ENCODE assay signal across 15 mouse cellular contexts in genomic region chr11:49983875-49984552, GRCm38 (mm10). TPM values are rescaled to one million over a fixed set of nuclear protein-coding genes. Genes with fewer than 3 reads are reported as not detected.
DNase-seq lines count a peak whose midpoint lies in the region; ATAC-seq and TF ChIP-seq lines count a peak whose summit lies in the region.
"Had no signal": no experiment of that assay in that cellular context is flagged by ENCODE, and none has a peak within 500 bp of the region (broad histone marks: within the 10 kb centered on the region; RNA-seq: fewer than 3 reads in every experiment).

No protein-coding gene starts in this region.

- H3K4me1 ChIP-seq in thymus, adult 2 months (replicated peaks; ENCODE audit: control insufficient read depth, insufficient read depth, low read length): peaks cover 35% of the 10 kb centered on the region
- H3K4me1 ChIP-seq in liver, embryonic 16.5 days (ENCODE audit: control insufficient read depth, low read depth, low read length): peaks cover 54% of the 10 kb centered on the region
- H3K4me1 ChIP-seq: embryonic facial prominence, embryonic 15.5 days; lung, embryonic 15.5 days; midbrain, embryonic 13.5 days had no signal

- WGBS in thymus, adult 2 months: 46% methylated on average over 4 of the region's 4 CpGs
- WGBS in liver, embryonic 16.5 days (ENCODE audit: insufficient replicate concordance): 47% methylated on average over 4 of the region's 4 CpGs

- no peak overlapping the region for H3K4me3 ChIP-seq in thymus, adult 2 months (ENCODE audit: control insufficient read depth, insufficient read depth, low read length)
- no peak overlapping the region for H3K4me3 ChIP-seq in liver, embryonic 16.5 days (ENCODE audit: low read depth, low read length)
- H3K4me3 ChIP-seq: embryonic facial prominence, embryonic 15.5 days; lung, embryonic 15.5 days; midbrain, embryonic 13.5 days had no signal

- peak overlapping the region; percentile 11; the same call in 1 of the 2 replicates for H3K9ac ChIP-seq in liver, embryonic 16.5 days (ENCODE audit: low read depth, low read length)
- H3K9ac ChIP-seq: embryonic facial prominence, embryonic 15.5 days; lung, embryonic 15.5 days; midbrain, embryonic 13.5 days had no signal

- H3K36me3 ChIP-seq in thymus, adult 2 months (ENCODE audit: control insufficient read depth, insufficient read depth, low read length): no peaks in the 10 kb centered on the region
- no peaks in the 10 kb centered on the region for H3K36me3 ChIP-seq in liver, embryonic 16.5 days (ENCODE audit: control insufficient read depth, insufficient read depth)
- H3K36me3 ChIP-seq: embryonic facial prominence, embryonic 15.5 days; lung, embryonic 15.5 days; midbrain, embryonic 13.5 days had no signal

- 0 out of 2 replicates have a peak overlapping the region, but pooled peaks have one; percentile 1 for H3K4me2 ChIP-seq in liver, embryonic 16.5 days (ENCODE audit: low read depth, low read length)
- H3K4me2 ChIP-seq: embryonic facial prominence, embryonic 15.5 days; lung, embryonic 15.5 days; midbrain, embryonic 13.5 days had no signal

- H3K9me3 ChIP-seq in liver, embryonic 16.5 days (replicated peaks; ENCODE audit: control insufficient read depth, low read length): no peaks in the 10 kb centered on the region
- H3K9me3 ChIP-seq: embryonic facial prominence, embryonic 15.5 days; lung, embryonic 15.5 days; midbrain, embryonic 13.5 days had no signal

- no peak for ATAC-seq in liver, embryonic 16.5 days (ENCODE audit: low read depth)
- no peak for ATAC-seq in erythroblast, adult 5-6 weeks (replicated peaks; ENCODE audit: low FRiP score, poor library complexity, severe bottlenecking)
- ATAC-seq: forebrain, embryonic 14.5 days; midbrain, embryonic 13.5 days had no signal

- no peak for TF ChIP-seq POLR2A in thymus, adult 2 months (IDR thresholded peaks at IDR 0.05; ENCODE audit: control insufficient read depth, extremely low read depth, insufficient read depth, low read length, poor library complexity)

- DNase-seq in thymus, adult 2 months: no peak
- DNase-seq in thymus, postnatal 14 days: no peak
- peak; percentile 20 for DNase-seq in NIH3T3 (ENCODE audit: low read depth)
- DNase-seq in left cerebral cortex, adult 8-10 months (ENCODE audit: low spot score in 2 of 2): no peak
- no peak for DNase-seq in kidney, adult 9 months
- DNase-seq: adrenal gland, postnatal 14 days; kidney, postnatal 10 days; layer of hippocampus, adult 9-11 months; left cerebral cortex, postnatal 4 days had no signal

- no peaks in the 10 kb centered on the region for H3K27me3 ChIP-seq in thymus, adult 2 months (ENCODE audit: control insufficient read depth, insufficient read depth, low read length)
- H3K27me3 ChIP-seq in liver, embryonic 16.5 days (ENCODE audit: control insufficient read depth, insufficient read depth, low read depth, low read length): no peaks in the 10 kb centered on the region
- H3K27me3 ChIP-seq: embryonic facial prominence, embryonic 15.5 days; lung, embryonic 15.5 days; midbrain, embryonic 13.5 days had no signal

- TF ChIP-seq CTCF in thymus, adult 2 months (IDR thresholded peaks at IDR 0.05; ENCODE audit: borderline replicate concordance, control insufficient read depth, extremely low read depth, insufficient read depth, low read length, poor library complexity): no peak

- peak overlapping the region; percentile 20; the same call in 1 of the 2 replicates for H3K27ac ChIP-seq in thymus, adult 2 months (ENCODE audit: control insufficient read depth, insufficient read depth, low read length)
- peak overlapping the region; percentile 82 for H3K27ac ChIP-seq in liver, embryonic 16.5 days (ENCODE audit: low read length)
- H3K27ac ChIP-seq: embryonic facial prominence, embryonic 15.5 days; lung, embryonic 15.5 days; midbrain, embryonic 13.5 days had no signal

RNA-seq across cellular contexts. Expression of gene Rnf130, which starts 41.1 kb away (rescaled TPM):
- 30.3 and 41.1 TPM in 2 replicates for polyA plus RNA-seq in thymus, adult 2 months (2012; rRNA removed)
- polyA plus RNA-seq in liver, embryonic 16.5 days (2015; fragmentation: Nextera tagmentation; extraction: Ambion mirVana): 21.3 and 21.9 TPM in 2 replicates
- 100 to 1,000 TPM in 3 of 4 experiments, 10 to 100 TPM in 1; 99.1 to 110 (median 102) TPM for total RNA-seq in left cerebral cortex, adult 8-10 months (2022)
- total RNA-seq in erythroblast, adult 5-6 weeks (2015; ENCODE audit: low replicate concordance): 78.8 and 84.9 TPM in 2 replicates
- 45.4 and 63.6 TPM in 2 replicates for total RNA-seq in erythroblast, adult 5-6 weeks (2017; ENCODE audit: low replicate concordance)
